Comparison of ENCODE assay signal across 22 mouse cellular contexts in genomic region chr11:58357844-58358534, GRCm38 (mm10). TPM values are rescaled to one million over a fixed set of nuclear protein-coding genes. Genes with fewer than 3 reads are reported as not detected.
DNase-seq lines count a peak whose midpoint lies in the region; ATAC-seq and TF ChIP-seq lines count a peak whose summit lies in the region.
"Had no signal": no experiment of that assay in that cellular context is flagged by ENCODE, and none has a peak within 500 bp of the region (broad histone marks: within the 10 kb centered on the region; RNA-seq: fewer than 3 reads in every experiment).

No protein-coding gene starts in this region.

- H3K9ac ChIP-seq in hindbrain, embryonic 13.5 days: no peak overlapping the region
- H3K9ac ChIP-seq: neural tube, embryonic 15.5 days had no signal

- no peaks in the 10 kb centered on the region for H3K27me3 ChIP-seq in small intestine, adult 2 months (ENCODE audit: control insufficient read depth, insufficient read depth, low read length)
- H3K27me3 ChIP-seq in hindbrain, embryonic 13.5 days: no peaks in the 10 kb centered on the region
- H3K27me3 ChIP-seq: neural tube, embryonic 15.5 days had no signal

- H3K4me3 ChIP-seq in small intestine, adult 2 months (ENCODE audit: low read depth, low read length): no peak overlapping the region
- no peak overlapping the region for H3K4me3 ChIP-seq in hindbrain, embryonic 13.5 days
- H3K4me3 ChIP-seq: forebrain, embryonic 10.5 days; hindbrain, embryonic 10.5 days; layer of hippocampus, adult 2 months; left cerebral cortex, adult 2 months; neural tube, embryonic 15.5 days had no signal

- H3K36me3 ChIP-seq in small intestine, adult 2 months (ENCODE audit: control insufficient read depth, insufficient read depth, low read length): no peaks in the 10 kb centered on the region
- H3K36me3 ChIP-seq in hindbrain, embryonic 13.5 days: no peaks in the 10 kb centered on the region
- H3K36me3 ChIP-seq: forebrain, embryonic 10.5 days; hindbrain, embryonic 10.5 days; neural tube, embryonic 15.5 days had no signal

- ATAC-seq in common myeloid progenitor, adult 5-6 weeks (replicated peaks; ENCODE audit: low read depth, poor library complexity, severe bottlenecking): 0 out of 2 replicates have a peak, but pooled peaks have one; percentile 36
- ATAC-seq in erythroid progenitor cell, adult 5-6 weeks (replicated peaks; ENCODE audit: low FRiP score, poor library complexity, severe bottlenecking): peak; percentile 35
- no peak for ATAC-seq in hindbrain, embryonic 13.5 days (ENCODE audit: low FRiP score)
- ATAC-seq: midbrain, embryonic 16.5 days had no signal

- no peak for TF ChIP-seq POLR2A in small intestine, adult 2 months (IDR thresholded peaks at IDR 0.05; ENCODE audit: low read depth, low read length)

- DNase-seq in kidney, postnatal 14 days: peak; percentile 19
- DNase-seq in kidney, postnatal 4 days: no peak
- DNase-seq in layer of hippocampus, postnatal 25 days (ENCODE audit: extremely low spot score in 1 of 2, low spot score in 1 of 2): no peak
- DNase-seq: adrenal gland, adult 2 months; cerebellum, adult 8-10 months; embryo, embryonic 11 days; lung, postnatal 14 days; right cerebral cortex, postnatal 14 days had no signal

- WGBS in small intestine, adult 2 months: 22% methylated on average over 6 of the region's 6 CpGs
- 86% methylated on average over 6 of the region's 6 CpGs for WGBS in hindbrain, embryonic 13.5 days

- peak overlapping the region; percentile 34 for H3K27ac ChIP-seq in small intestine, adult 2 months (ENCODE audit: insufficient read depth, low read depth, low read length)
- no peak overlapping the region for H3K27ac ChIP-seq in hindbrain, embryonic 13.5 days
- H3K27ac ChIP-seq: forebrain, embryonic 10.5 days; hindbrain, embryonic 10.5 days; layer of hippocampus, adult 2 months; left cerebral cortex, adult 2 months; neural tube, embryonic 15.5 days had no signal

- no peak overlapping the region for H3K4me2 ChIP-seq in hindbrain, embryonic 13.5 days
- H3K4me2 ChIP-seq: neural tube, embryonic 15.5 days had no signal

- no peaks in the 10 kb centered on the region for H3K9me3 ChIP-seq in hindbrain, embryonic 13.5 days
- H3K9me3 ChIP-seq: forebrain, embryonic 10.5 days; hindbrain, embryonic 10.5 days; neural tube, embryonic 15.5 days had no signal

- no peak for TF ChIP-seq CTCF in small intestine, adult 2 months (IDR thresholded peaks at IDR 0.05; ENCODE audit: extremely low read depth, insufficient read length, insufficient replicate concordance, low read depth, low read length)

- H3K4me1 ChIP-seq in small intestine, adult 2 months (ENCODE audit: control insufficient read depth, insufficient read depth, insufficient read length, low read length): peaks cover 39% of the 10 kb centered on the region
- H3K4me1 ChIP-seq in hindbrain, embryonic 13.5 days (replicated peaks): no peaks in the 10 kb centered on the region
- H3K4me1 ChIP-seq: forebrain, embryonic 10.5 days; hindbrain, embryonic 10.5 days; neural tube, embryonic 15.5 days had no signal

RNA-seq across cellular contexts. Expression of gene Lypd8, which starts 20.9 kb away (rescaled TPM):
- not detected in 2 replicates for total RNA-seq in common myeloid progenitor, adult 5-6 weeks (2017)
- total RNA-seq in erythroid progenitor cell, adult 5-6 weeks (2015; ENCODE audit: low replicate concordance): not detected in 2 replicates
- total RNA-seq in erythroid progenitor cell, adult 5-6 weeks (2017; ENCODE audit: low replicate concordance): not detected in 2 replicates
- 1,520 and 2,382 TPM in 2 replicates for polyA plus RNA-seq in small intestine, adult 2 months (2012; rRNA removed)
- not detected in 2 replicates for polyA plus RNA-seq in hindbrain, embryonic 13.5 days (2015; fragmentation: Nextera tagmentation; extraction: Ambion mirVana)
- under 1 TPM in 1 of 2 experiments, not detected in 1; 0.25 TPM for total RNA-seq in layer of hippocampus, postnatal 25 days (2021)
- total RNA-seq: adrenal gland, adult 2 months; gastrocnemius, adult 18-20 months; gastrocnemius, postnatal 4 days; layer of hippocampus, adult 2 months; left cerebral cortex, adult 2 months had no signal
- polyA plus RNA-seq: embryonic facial prominence, embryonic 14.5 days; forebrain, embryonic 10.5 days; hindbrain, embryonic 10.5 days; limb, embryonic 11.5 days; midbrain, embryonic 16.5 days had no signal

RNA-seq across cellular contexts. Expression of gene Sh3bp5l, which starts 27.5 kb away (rescaled TPM):
- 12.7 and 13.5 TPM in 2 replicates for total RNA-seq in common myeloid progenitor, adult 5-6 weeks (2017)
- 10.5 and 13.3 TPM in 2 replicates for total RNA-seq in erythroid progenitor cell, adult 5-6 weeks (2015; ENCODE audit: low replicate concordance)
- 19.8 and 118 TPM in 2 replicates for total RNA-seq in erythroid progenitor cell, adult 5-6 weeks (2017; ENCODE audit: low replicate concordance)
- 14.9 and 22.7 TPM in 2 replicates for polyA plus RNA-seq in small intestine, adult 2 months (2012; rRNA removed)
- 48.5 and 49.9 TPM in 2 replicates for polyA plus RNA-seq in hindbrain, embryonic 13.5 days (2015; fragmentation: Nextera tagmentation; extraction: Ambion mirVana)
- total RNA-seq in layer of hippocampus, postnatal 25 days (2021): 10 to 100 TPM; 55.1 to 55.8 TPM

RNA-seq across cellular contexts. Expression of gene Zfp672, which starts 27.9 kb away (rescaled TPM):
- total RNA-seq in common myeloid progenitor, adult 5-6 weeks (2017): 23.0 and 25.8 TPM in 2 replicates
- total RNA-seq in erythroid progenitor cell, adult 5-6 weeks (2015; ENCODE audit: low replicate concordance): 75.3 and 80.5 TPM in 2 replicates
- 27.6 and 39.9 TPM in 2 replicates for total RNA-seq in erythroid progenitor cell, adult 5-6 weeks (2017; ENCODE audit: low replicate concordance)
- polyA plus RNA-seq in small intestine, adult 2 months (2012; rRNA removed): 17.5 and 17.8 TPM in 2 replicates
- 38.4 and 40.2 TPM in 2 replicates for polyA plus RNA-seq in hindbrain, embryonic 13.5 days (2015; fragmentation: Nextera tagmentation; extraction: Ambion mirVana)
- 10 to 100 TPM; 45.9 to 47.7 TPM for total RNA-seq in layer of hippocampus, postnatal 25 days (2021)

RNA-seq across cellular contexts. Expression of gene Zfp692, which starts 51.1 kb away (rescaled TPM):
- 15.8 and 19.3 TPM in 2 replicates for total RNA-seq in common myeloid progenitor, adult 5-6 weeks (2017)
- 4.6 and 17.7 TPM in 2 replicates for total RNA-seq in erythroid progenitor cell, adult 5-6 weeks (2015; ENCODE audit: low replicate concordance)
- total RNA-seq in erythroid progenitor cell, adult 5-6 weeks (2017; ENCODE audit: low replicate concordance): 17.1 and 19.1 TPM in 2 replicates
- 14.1 and 15.8 TPM in 2 replicates for polyA plus RNA-seq in small intestine, adult 2 months (2012; rRNA removed)
- polyA plus RNA-seq in hindbrain, embryonic 13.5 days (2015; fragmentation: Nextera tagmentation; extraction: Ambion mirVana): 26.7 and 27.1 TPM in 2 replicates
- total RNA-seq in layer of hippocampus, postnatal 25 days (2021): 10 to 100 TPM; 19.3 to 28.6 TPM
